Mouse (Mus musculus): ENCODE data around the gene Prg2.

GRCm38 (mm10) chr2:84939306-84939705, 41.0 kb upstream of the Prg2 start:
- TF ChIP-seq EP300 (IDR thresholded peaks at IDR 0.05; ENCODE audit: low read depth) (peak; percentile 19; the same call in 1 of the 2 replicates), CTCF (IDR thresholded peaks at IDR 0.05; ENCODE audit: low read depth) (peak; percentile 31; the same call in 1 of the 2 replicates)

All from liver, embryonic 14.5 days (tissue).